Mouse (Mus musculus) urinary bladder, postnatal 4 days (tissue): ENCODE data around the gene Cdh13.
"Not testable (repeated sequence)": the region's sequence is repeated elsewhere in the genome, so short reads cannot be mapped to it uniquely, and the experiment has no call there.

Source experiments
- DNase-seq, 2 experiments: peaks; one replicate each; pipeline ENCODE4 v3.0.0; 2021 to 2022; ENCODE audit warnings: low spot score in 2 of 2

Gene Cdh13

GRCm38 (mm10) chr8:118676233-118676632, 392.7 kb downstream of the Cdh13 start:
- DNase-seq = no peak

GRCm38 (mm10) chr8:118679347-118679746, 395.8 kb downstream of the Cdh13 start:
- no peak for DNase-seq

- DNase-seq = no peak
These were observed 399.9 kb downstream of the Cdh13 start for GRCm38 (mm10) chr8:118683386-118683785.

- DNase-seq = no peak
These were observed 402.3 kb downstream of the Cdh13 start for GRCm38 (mm10) chr8:118685863-118686262.

- DNase-seq = no peak
These were observed 406.3 kb downstream of the Cdh13 start for GRCm38 (mm10) chr8:118689849-118690248.

GRCm38 (mm10) chr8:118701312-118701880, 417.9 kb downstream of the Cdh13 start:
- no peak for DNase-seq

- DNase-seq = no peak
These were observed 425.8 kb downstream of the Cdh13 start for GRCm38 (mm10) chr8:118709366-118709765.

- no peak for DNase-seq
These were observed 428.1 kb downstream of the Cdh13 start for GRCm38 (mm10) chr8:118711631-118712030.

- DNase-seq = no peak
These were observed 429.6 kb downstream of the Cdh13 start for GRCm38 (mm10) chr8:118713111-118713510.

- DNase-seq = no peak
These were observed 430.1 kb downstream of the Cdh13 start for GRCm38 (mm10) chr8:118713596-118713995.

- no peak for DNase-seq
These were observed 439.4 kb downstream of the Cdh13 start for GRCm38 (mm10) chr8:118722896-118723295.

GRCm38 (mm10) chr8:118725651-118726050, 442.1 kb downstream of the Cdh13 start:
- DNase-seq = no peak

GRCm38 (mm10) chr8:118741781-118742180, 458.2 kb downstream of the Cdh13 start:
- DNase-seq = no peak

GRCm38 (mm10) chr8:118744991-118745390, 461.5 kb downstream of the Cdh13 start:
- DNase-seq = no peak

- no peak for DNase-seq
These were observed 464.6 kb downstream of the Cdh13 start for GRCm38 (mm10) chr8:118748041-118748604.

GRCm38 (mm10) chr8:118749191-118749590, 465.7 kb downstream of the Cdh13 start:
- no peak for DNase-seq

GRCm38 (mm10) chr8:118749786-118750185, 466.3 kb downstream of the Cdh13 start:
- no peak for DNase-seq

- DNase-seq = no peak
These were observed 470.2 kb downstream of the Cdh13 start for GRCm38 (mm10) chr8:118753710-118754109.

- DNase-seq = no peak
These were observed 470.6 kb downstream of the Cdh13 start for GRCm38 (mm10) chr8:118754119-118754518.

GRCm38 (mm10) chr8:118777507-118777906, 494.0 kb downstream of the Cdh13 start:
- DNase-seq = not testable (repeated sequence)

- DNase-seq = no peak
These were observed 494.8 kb downstream of the Cdh13 start for GRCm38 (mm10) chr8:118778374-118778773.

- no peak for DNase-seq
These were observed 502.1 kb downstream of the Cdh13 start for GRCm38 (mm10) chr8:118785646-118786045.

GRCm38 (mm10) chr8:118789649-118790048, 506.1 kb downstream of the Cdh13 start:
- DNase-seq = no peak

GRCm38 (mm10) chr8:118794886-118795285, 511.4 kb downstream of the Cdh13 start:
- DNase-seq = no peak
